Mouse (Mus musculus) brain, embryonic 14.5 days (tissue): ENCODE results near the gene Nek6.

Experiments used
- CTCF ChIP-seq: fragments of 200-500 bp; IDR thresholded peaks from 2 replicates; pipeline ENCODE4 v1.5.1; 2012; ENCODE audit warnings: inconsistent platforms, mild to moderate bottlenecking, moderate library complexity, borderline replicate concordance; ENCODE audit not compliant: insufficient read depth, insufficient read length; ENCODE audit errors: extremely low read depth
- POLR2A ChIP-seq: fragments of 200-500 bp; IDR thresholded peaks from 2 replicates; pipeline ENCODE4 v1.6.1; 2012; ENCODE audit warnings: mild to moderate bottlenecking, inconsistent platforms, borderline replicate concordance; ENCODE audit not compliant: poor library complexity, insufficient read depth, insufficient read length, severe bottlenecking; ENCODE audit errors: extremely low read depth

DNA sequence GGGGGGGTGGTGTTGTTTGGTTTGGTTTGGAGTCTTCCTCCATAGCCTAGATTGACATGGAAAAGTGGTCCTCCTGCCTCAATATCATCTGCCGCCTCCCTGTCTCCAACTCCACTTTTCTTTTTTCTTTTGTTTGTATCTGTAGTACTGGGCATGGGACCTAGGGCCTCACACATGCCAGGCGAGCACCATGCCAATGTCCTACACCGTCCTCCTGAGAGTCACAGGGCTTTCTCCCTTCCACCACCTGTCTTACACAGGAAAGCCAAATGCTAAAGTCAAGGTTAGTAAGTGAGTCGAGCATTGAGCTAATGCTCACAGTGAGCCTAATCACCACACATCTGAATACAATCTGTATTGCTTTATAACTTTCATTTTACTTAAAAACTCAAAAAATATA, 108.3 kb downstream of the Nek6 start:
- no peak for TF ChIP-seq POLR2A
- TF ChIP-seq CTCF, result no peak
